Mouse (Mus musculus) heart, postnatal 0 days (tissue): ENCODE data around the gene Khsrp.

Experiments used
- CTCF ChIP-seq: IDR thresholded peaks from 2 replicates; pipeline ENCODE4 v1.5.1; 2016; ENCODE audit warnings: antibody characterized with exemption, control low read depth, low read depth
- EP300 ChIP-seq: IDR thresholded peaks from 2 replicates; pipeline ENCODE4 v1.6.1; 2016; ENCODE audit warnings: antibody characterized with exemption, low read depth

- peak; percentile 55 for TF ChIP-seq CTCF
- TF ChIP-seq EP300 = no peak
Observed at GRCm38 (mm10) chr17:57007137-57007905, 24.0 kb downstream of the Khsrp start.
